ENCODE assay signal across 9 mouse cellular contexts in the genomic region with DNA sequence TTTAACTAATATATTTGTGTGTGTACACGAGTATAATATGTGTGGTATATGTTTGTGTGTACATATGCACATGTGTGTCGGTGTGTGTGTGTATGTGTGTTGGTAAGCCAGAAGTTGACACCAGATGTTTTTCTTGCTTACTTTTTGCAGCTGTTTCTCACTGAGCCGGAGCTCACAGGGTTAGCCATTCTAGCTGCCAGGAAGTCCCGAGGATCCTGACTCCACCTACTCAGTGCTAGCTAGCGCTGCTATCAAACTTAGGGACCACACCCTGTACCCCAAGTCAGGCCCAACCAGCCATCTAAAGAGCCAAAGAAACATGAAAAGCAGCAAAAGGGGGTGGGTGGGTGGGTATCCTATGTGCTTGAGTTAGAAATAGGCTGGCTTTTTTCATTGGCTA. TPM values are rescaled to one million over a fixed set of nuclear protein-coding genes. Genes with fewer than 3 reads are reported as not detected.
DNase-seq lines count a peak whose midpoint lies in the region; ATAC-seq and TF ChIP-seq lines count a peak whose summit lies in the region.
"Had no signal": no experiment of that assay in that cellular context is flagged by ENCODE, and none has a peak within 500 bp of the region (broad histone marks: within the 10 kb centered on the region; RNA-seq: fewer than 3 reads in every experiment).

No protein-coding gene starts in this region.

- intact Hi-C loops in left cerebral cortex, postnatal 14 days (cut with DNase I), result no loop called here

- peak overlapping the region; percentile 77; the same call in 1 of the 2 replicates for H3K27ac ChIP-seq in ES-E14 (ENCODE audit: insufficient read depth, low read depth, low read length, poor library complexity, severe bottlenecking)
- H3K27ac ChIP-seq in midbrain, embryonic 14.5 days (replicated peaks; ENCODE audit: low read depth, low read length), result no peak overlapping the region
- H3K27ac ChIP-seq: embryonic facial prominence, embryonic 12.5 days had no signal

- WGBS in midbrain, embryonic 14.5 days, result 84% methylated on average over 5 of the region's 5 CpGs

- H3K27me3 ChIP-seq in midbrain, embryonic 14.5 days (ENCODE audit: control insufficient read depth, insufficient read depth, low read length), result no peaks in the 10 kb centered on the region
- H3K27me3 ChIP-seq: embryonic facial prominence, embryonic 12.5 days had no signal

- H3K4me3 ChIP-seq in ES-E14 (ENCODE audit: insufficient read depth in 1 of 2, low read depth in 1 of 2, low read length in 2 of 2, poor library complexity in 1 of 2, severe bottlenecking in 1 of 2), result peak overlapping the region; percentile 34; a peak in 3 of 4 replicates
- H3K4me3 ChIP-seq in midbrain, embryonic 14.5 days (replicated peaks; ENCODE audit: low read depth, low read length), result no peak overlapping the region
- H3K4me3 ChIP-seq: embryonic facial prominence, embryonic 12.5 days had no signal

- peak; percentile 39 to 50 for DNase-seq in CD8-positive naive resting alpha-beta T cell, adult 2 months (ENCODE audit: low read depth in 2 of 2, low spot score in 2 of 2)
- no peak for DNase-seq in ES-E14 (ENCODE audit: low read depth, low spot score)
- DNase-seq in induced T-regulatory cell, adult 2 months (ENCODE audit: low read depth), result peak; percentile 80
- peak; percentile 32 to 50 for DNase-seq in spleen, postnatal 14 days (ENCODE audit: low spot score in 2 of 2)
- DNase-seq in left cerebral cortex, postnatal 14 days (ENCODE audit: low spot score in 2 of 2), result no peak
- no peak for DNase-seq in midbrain, embryonic 14.5 days
- no peak for DNase-seq in gastrocnemius, postnatal 4 days (ENCODE audit: low spot score in 2 of 2)
- DNase-seq: adrenal gland, postnatal 10 days had no signal

- no peaks in the 10 kb centered on the region for H3K36me3 ChIP-seq in ES-E14 (ENCODE audit: control insufficient read depth, insufficient read depth, low read length, poor library complexity, severe bottlenecking)
- H3K36me3 ChIP-seq in midbrain, embryonic 14.5 days (ENCODE audit: control insufficient read depth, insufficient read depth, low read length), result no peaks in the 10 kb centered on the region
- H3K36me3 ChIP-seq: embryonic facial prominence, embryonic 12.5 days had no signal

- no peak overlapping the region for H3K4me2 ChIP-seq in midbrain, embryonic 14.5 days (ENCODE audit: low read length)
- H3K4me2 ChIP-seq: embryonic facial prominence, embryonic 12.5 days had no signal

- in situ Hi-C loops in ES-E14 (cut with MboI; ENCODE audit: low sequenced_read_pairs in 2 of 2, unreplicated experiment in 2 of 2), result no loop called here

- no peak for ATAC-seq in midbrain, embryonic 14.5 days (ENCODE audit: low FRiP score, low TSS enrichment)

- no peak overlapping the region for H3K9ac ChIP-seq in ES-E14 (ENCODE audit: insufficient read depth, low read depth, low read length, poor library complexity, severe bottlenecking)
- H3K9ac ChIP-seq in midbrain, embryonic 14.5 days (replicated peaks; ENCODE audit: low read length), result no peak overlapping the region
- H3K9ac ChIP-seq: embryonic facial prominence, embryonic 12.5 days had no signal

- H3K4me1 ChIP-seq in ES-E14 (ENCODE audit: control insufficient read depth in 2 of 2, insufficient read depth in 2 of 2, low read length in 2 of 2, poor library complexity in 1 of 2), result peaks cover 22 to 35% of the 10 kb centered on the region in 2 experiments
- H3K4me1 ChIP-seq in midbrain, embryonic 14.5 days (ENCODE audit: control insufficient read depth, insufficient read depth, low read length), result no peaks in the 10 kb centered on the region

- H3K9me3 ChIP-seq in ES-E14 (ENCODE audit: control insufficient read depth, insufficient read depth, low read depth, low read length), result no peaks in the 10 kb centered on the region
- no peaks in the 10 kb centered on the region for H3K9me3 ChIP-seq in midbrain, embryonic 14.5 days (ENCODE audit: control insufficient read depth, low read length)
- H3K9me3 ChIP-seq: embryonic facial prominence, embryonic 12.5 days had no signal

TF ChIP-seq in ES-E14, 5 proteins besides CTCF, POLR2A, EP300 and RAD21:
- TF ChIP-seq ZC3H11A (IDR thresholded peaks at IDR 0.05; ENCODE audit: borderline replicate concordance, low read depth, low read length) (no peak), CHD2 (IDR thresholded peaks at IDR 0.05; ENCODE audit: low read depth, low read length) (no peak), MAFK (IDR thresholded peaks at IDR 0.05; ENCODE audit: insufficient read depth, low read depth, low read length) (no peak), HCFC1 (IDR thresholded peaks at IDR 0.05; ENCODE audit: borderline replicate concordance, insufficient read depth, low read length) (no peak), ZNF384 (IDR thresholded peaks at IDR 0.05; ENCODE audit: low read depth, low read length) (no peak)

RNA-seq across cellular contexts. Expression of a gene that starts 23.1 kb away (rescaled TPM):
- total RNA-seq in ES-E14 (2012; rRNA removed), result 37.3 and 42.9 TPM in 2 replicates
- 10 to 100 TPM; 61.1 to 64.3 TPM for total RNA-seq in left cerebral cortex, postnatal 14 days (2021)
- polyA plus RNA-seq in midbrain, embryonic 14.5 days (2014; fragmentation: Nextera tagmentation; extraction: Ambion mirVana), result 32.8 and 42.1 TPM in 2 replicates
- total RNA-seq in gastrocnemius, postnatal 4 days (2021), result 10 to 100 TPM; 53.0 to 58.2 TPM

RNA-seq across cellular contexts. Expression of a gene that starts 31.9 kb away (rescaled TPM):
- 72.7 and 140 TPM in 2 replicates for total RNA-seq in ES-E14 (2012; rRNA removed)
- total RNA-seq in left cerebral cortex, postnatal 14 days (2021), result 10 to 100 TPM; 71.8 to 73.6 TPM
- 143 and 177 TPM in 2 replicates for polyA plus RNA-seq in midbrain, embryonic 14.5 days (2014; fragmentation: Nextera tagmentation; extraction: Ambion mirVana)
- 100 to 1,000 TPM in 1 of 2 experiments, 10 to 100 TPM in 1; 83.7 to 107 TPM for total RNA-seq in gastrocnemius, postnatal 4 days (2021)

Comparison
In these comparisons a context has a peak if more than half of its experiments do, and no peak if none do; other contexts are left out.
1. DNase-seq: peak in CD8-positive naive resting alpha-beta T cell, adult 2 months (2 of 2), induced T-regulatory cell, adult 2 months (single experiment) and spleen, postnatal 14 days (2 of 2); none in ES-E14 (single experiment), left cerebral cortex, postnatal 14 days (0 of 2), midbrain, embryonic 14.5 days (single experiment) and gastrocnemius, postnatal 4 days (0 of 2).